Mouse (Mus musculus): ENCODE measurements around the gene Cxcr5. TPM values are rescaled to one million over a fixed set of nuclear protein-coding genes. Genes with fewer than 3 reads are reported as not detected.

Gene Cxcr5
- polyA plus RNA-seq, 1 experiment: not detected

GRCm38 (mm10) chr9:44575095-44575494 is 13.4 kb upstream of the Cxcr5 start:
- no peak overlapping the region for H3K4me3 ChIP-seq (ENCODE audit: insufficient read depth, low read length)
- TF ChIP-seq POLR2A (IDR thresholded peaks at IDR 0.05; ENCODE audit: low read depth, low read length) (no peak), CTCF (IDR thresholded peaks at IDR 0.05; ENCODE audit: borderline replicate concordance, insufficient read depth, low read length) (no peak)
- no peak overlapping the region for H3K27ac ChIP-seq (ENCODE audit: insufficient read depth, low read length)
- no peaks in the 10 kb centered on the region for H3K4me1 ChIP-seq (ENCODE audit: control insufficient read depth, insufficient read depth, low read length)

GRCm38 (mm10) chr9:44573306-44573705 is 11.6 kb upstream of the Cxcr5 start:
- H3K4me3 ChIP-seq (ENCODE audit: insufficient read depth, low read length): no peak overlapping the region
- TF ChIP-seq CTCF (IDR thresholded peaks at IDR 0.05; ENCODE audit: borderline replicate concordance, insufficient read depth, low read length) (no peak), POLR2A (IDR thresholded peaks at IDR 0.05; ENCODE audit: low read depth, low read length) (no peak)
- H3K4me1 ChIP-seq (ENCODE audit: control insufficient read depth, insufficient read depth, low read length): no peaks in the 10 kb centered on the region
- H3K27ac ChIP-seq (ENCODE audit: insufficient read depth, low read length): no peak overlapping the region

- TF ChIP-seq CTCF (IDR thresholded peaks at IDR 0.05; ENCODE audit: borderline replicate concordance, insufficient read depth, low read length) (no peak), POLR2A (IDR thresholded peaks at IDR 0.05; ENCODE audit: low read depth, low read length) (no peak)
- H3K27ac ChIP-seq (ENCODE audit: insufficient read depth, low read length): no peak overlapping the region
- no peaks in the 10 kb centered on the region for H3K4me1 ChIP-seq (ENCODE audit: control insufficient read depth, insufficient read depth, low read length)
- no peak overlapping the region for H3K4me3 ChIP-seq (ENCODE audit: insufficient read depth, low read length)
Observed at GRCm38 (mm10) chr9:44570939-44571382, 9.3 kb upstream of the Cxcr5 start.

DNA sequence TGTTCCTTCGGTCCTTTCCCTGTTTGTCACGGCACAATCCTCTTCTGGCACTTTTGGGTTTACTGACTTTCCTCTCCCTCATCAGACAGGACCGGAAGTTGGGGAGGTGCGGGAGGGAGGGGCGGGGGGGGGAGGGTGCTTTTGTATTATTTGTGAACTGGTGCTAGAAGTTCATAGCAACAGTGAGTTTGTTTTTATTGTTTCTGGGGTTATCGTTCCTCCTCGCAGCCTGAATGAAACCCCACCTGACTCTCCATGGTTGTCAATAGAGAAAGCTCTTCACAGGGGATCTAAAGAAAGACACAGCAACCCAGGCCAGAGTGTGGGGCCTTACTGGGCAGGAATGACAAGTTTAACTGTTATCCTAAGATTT is 6.4 kb upstream of the Cxcr5 start:
- Histone ChIP-seq H3K4me1 (ENCODE audit: control insufficient read depth, insufficient read depth, low read length) (no peaks in the 10 kb centered on the region), H3K4me3 (ENCODE audit: insufficient read depth, low read length) (no peak overlapping the region), H3K27ac (ENCODE audit: insufficient read depth, low read length) (no peak overlapping the region)
- no peak for TF ChIP-seq POLR2A (IDR thresholded peaks at IDR 0.05; ENCODE audit: low read depth, low read length)
- TF ChIP-seq CTCF (IDR thresholded peaks at IDR 0.05; ENCODE audit: borderline replicate concordance, insufficient read depth, low read length): no peak

GRCm38 (mm10) chr9:44567338-44568082 is 5.8 kb upstream of the Cxcr5 start:
- no peak overlapping the region for H3K27ac ChIP-seq (ENCODE audit: insufficient read depth, low read length)
- no peaks in the 10 kb centered on the region for H3K4me1 ChIP-seq (ENCODE audit: control insufficient read depth, insufficient read depth, low read length)
- no peak for TF ChIP-seq POLR2A (IDR thresholded peaks at IDR 0.05; ENCODE audit: low read depth, low read length)
- H3K4me3 ChIP-seq (ENCODE audit: insufficient read depth, low read length): no peak overlapping the region

DNA sequence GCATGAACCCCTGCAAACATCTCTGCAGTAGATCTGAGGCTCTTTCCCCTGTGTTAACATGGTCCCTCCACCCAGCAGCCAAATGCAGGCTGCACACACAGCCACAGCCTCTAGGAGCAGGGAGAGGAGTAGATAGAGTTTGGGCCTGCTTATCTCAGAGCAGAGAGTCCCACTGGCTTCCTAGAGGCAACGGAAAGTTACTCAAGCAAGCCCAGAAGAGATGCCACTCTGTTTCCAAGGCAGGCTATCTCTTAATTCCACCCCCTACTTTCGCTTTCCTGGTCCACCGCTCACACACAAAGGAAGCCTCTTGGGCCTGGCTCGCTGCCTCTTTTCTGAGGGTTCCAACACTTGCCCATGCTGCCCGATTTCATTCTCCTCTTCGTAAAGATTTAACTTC is 3.7 kb upstream of the Cxcr5 start:
- H3K4me3 ChIP-seq (ENCODE audit: insufficient read depth, low read length): no peak overlapping the region
- H3K4me1 ChIP-seq (ENCODE audit: control insufficient read depth, insufficient read depth, low read length): no peaks in the 10 kb centered on the region
- no peak for TF ChIP-seq CTCF (IDR thresholded peaks at IDR 0.05; ENCODE audit: borderline replicate concordance, insufficient read depth, low read length)
- TF ChIP-seq POLR2A (IDR thresholded peaks at IDR 0.05; ENCODE audit: low read depth, low read length): no peak
- H3K27ac ChIP-seq (ENCODE audit: insufficient read depth, low read length): no peak overlapping the region

DNA sequence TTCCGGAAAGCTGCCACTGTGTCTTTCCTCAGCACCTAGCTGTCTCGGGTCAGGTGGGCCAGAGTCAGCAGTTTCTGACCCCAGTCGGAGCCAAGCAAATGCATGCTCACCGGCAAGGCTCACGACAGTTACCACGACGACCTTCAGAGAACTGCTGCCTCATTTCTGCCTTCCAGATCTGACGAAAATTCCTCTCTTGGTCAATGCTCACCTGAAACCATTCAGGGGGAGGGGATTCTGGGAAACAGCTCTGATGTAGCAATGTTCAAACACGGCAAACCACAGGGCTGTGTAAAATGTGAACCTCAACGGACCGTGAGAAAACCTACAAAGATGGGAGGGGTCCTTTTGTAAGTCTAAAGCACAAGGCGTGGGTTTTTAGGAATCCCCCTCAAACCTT is 1.3 kb upstream of the Cxcr5 start:
- no peak overlapping the region for H3K27ac ChIP-seq (ENCODE audit: insufficient read depth, low read length)
- no peaks in the 10 kb centered on the region for H3K4me1 ChIP-seq (ENCODE audit: control insufficient read depth, insufficient read depth, low read length)
- TF ChIP-seq POLR2A (IDR thresholded peaks at IDR 0.05; ENCODE audit: low read depth, low read length): no peak
- no peak for TF ChIP-seq CTCF (IDR thresholded peaks at IDR 0.05; ENCODE audit: borderline replicate concordance, insufficient read depth, low read length)
- H3K4me3 ChIP-seq (ENCODE audit: insufficient read depth, low read length): no peak overlapping the region

DNA sequence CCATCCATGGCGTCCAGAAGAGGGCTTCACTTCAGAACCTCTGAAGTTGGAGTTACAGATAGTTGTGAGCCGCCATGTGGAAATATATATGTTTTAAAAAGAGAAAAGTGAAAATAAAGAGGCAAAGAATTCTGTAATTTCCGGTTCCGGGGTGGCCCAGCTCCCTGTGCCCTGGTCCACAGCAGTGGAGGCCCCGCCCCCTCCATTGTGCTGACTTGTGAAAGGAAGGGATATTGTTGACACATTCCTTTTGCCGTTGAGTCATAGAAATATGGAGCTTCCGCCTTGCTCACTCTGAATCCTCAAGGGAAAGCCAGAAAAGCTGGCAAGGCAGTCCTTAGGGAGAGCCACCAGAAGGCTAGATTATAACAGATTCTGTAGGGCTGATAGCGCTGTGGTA is 9.5 kb downstream of the Cxcr5 start:
- TF ChIP-seq CTCF (IDR thresholded peaks at IDR 0.05; ENCODE audit: borderline replicate concordance, insufficient read depth, low read length) (no peak), POLR2A (IDR thresholded peaks at IDR 0.05; ENCODE audit: low read depth, low read length) (no peak)
- Histone ChIP-seq H3K4me3 (ENCODE audit: insufficient read depth, low read length) (no peak overlapping the region), H3K27ac (ENCODE audit: insufficient read depth, low read length) (no peak overlapping the region), H3K4me1 (ENCODE audit: control insufficient read depth, insufficient read depth, low read length) (no peaks in the 10 kb centered on the region)

- no peak for TF ChIP-seq POLR2A (IDR thresholded peaks at IDR 0.05; ENCODE audit: low read depth, low read length)
- TF ChIP-seq CTCF (IDR thresholded peaks at IDR 0.05; ENCODE audit: borderline replicate concordance, insufficient read depth, low read length): no peak
- Histone ChIP-seq H3K4me1 (ENCODE audit: control insufficient read depth, insufficient read depth, low read length) (no peaks in the 10 kb centered on the region), H3K4me3 (ENCODE audit: insufficient read depth, low read length) (no peak overlapping the region), H3K27ac (ENCODE audit: insufficient read depth, low read length) (no peak overlapping the region)
Observed at GRCm38 (mm10) chr9:44551138-44551537, 10.5 kb downstream of the Cxcr5 start.

DNA sequence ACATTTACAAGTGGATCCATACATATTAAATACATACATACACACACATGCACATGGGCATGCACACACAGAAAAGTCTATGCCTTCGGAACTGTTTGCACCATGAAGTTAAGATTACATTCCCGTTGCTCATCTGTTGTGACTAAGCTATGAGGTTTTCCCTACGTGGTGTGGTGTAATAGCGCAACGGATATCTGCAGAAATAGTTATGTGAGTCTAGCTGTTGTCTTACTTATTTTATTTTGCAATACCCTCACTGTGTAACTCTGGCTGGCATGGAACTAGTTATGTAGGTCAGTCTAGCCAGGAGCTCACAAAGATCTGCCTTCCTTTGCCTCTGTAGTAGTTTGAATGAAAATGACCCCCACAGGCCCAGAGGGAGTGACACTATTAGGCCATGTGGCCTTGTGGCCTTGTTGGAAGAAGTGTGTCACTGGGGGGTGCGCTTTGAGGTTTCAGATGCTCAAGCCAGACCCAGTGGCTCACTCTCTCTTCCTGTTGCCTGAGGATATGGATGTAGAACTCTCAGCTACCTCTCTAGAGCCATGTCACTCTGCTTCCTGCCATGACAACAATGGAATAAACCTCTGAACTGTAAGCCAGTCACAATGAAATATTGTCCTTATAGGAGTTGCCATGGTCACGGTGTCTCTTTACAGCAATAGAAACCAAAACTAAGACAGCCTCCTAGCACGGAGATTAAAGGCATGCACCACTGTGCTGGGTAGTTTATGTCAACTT is 13.1 kb downstream of the Cxcr5 start:
- Histone ChIP-seq H3K4me1 (ENCODE audit: control insufficient read depth, insufficient read depth, low read length) (no peaks in the 10 kb centered on the region), H3K4me3 (ENCODE audit: insufficient read depth, low read length) (no peak overlapping the region), H3K27ac (ENCODE audit: insufficient read depth, low read length) (no peak overlapping the region)
- no peak for TF ChIP-seq POLR2A (IDR thresholded peaks at IDR 0.05; ENCODE audit: low read depth, low read length)
- TF ChIP-seq CTCF (IDR thresholded peaks at IDR 0.05; ENCODE audit: borderline replicate concordance, insufficient read depth, low read length): no peak

Data from embryonic fibroblast, embryonic 13.5 days (primary cell).